Mouse (Mus musculus) lung, postnatal 0 days (tissue): ENCODE results near the gene Iqsec1. TPM values are rescaled to one million over a fixed set of nuclear protein-coding genes. Genes with fewer than 3 reads are reported as not detected.

Experiments
- ATAC-seq: fragments of 200-750 bp; cut with Nextera tagmentation; 2 replicates; pipeline ENCODE4 v1.8.0; 2017; ENCODE audit warnings: moderate library complexity
- DNase-seq: peaks from one replicate; pipeline ENCODE4 v3.0.0-alpha.2; 2016; ENCODE audit warnings: low spot score
- H3K27ac ChIP-seq: fragments of 300-500 bp; sonication (generic); 2 replicates; pipeline ENCODE4 v1.5.1; 2014; ENCODE audit warnings: antibody characterized with exemption, mild to moderate bottlenecking, low read length, mixed read lengths
- H3K27me3 ChIP-seq: fragments of 300-500 bp; sonication (generic); replicated peaks from 2 replicates; pipeline ENCODE4 v1.6.1; 2014; ENCODE audit warnings: low read length, mixed read lengths; ENCODE audit not compliant: insufficient read depth
- H3K36me3 ChIP-seq: fragments of 300-500 bp; sonication (generic); 2 replicates; pipeline ENCODE4 v1.6.1; 2014; ENCODE audit warnings: low read length, mixed read lengths; ENCODE audit not compliant: insufficient read depth
- H3K4me1 ChIP-seq: fragments of 300-500 bp; sonication (generic); 2 replicates; pipeline ENCODE4 v1.6.1; 2014; ENCODE audit warnings: antibody characterized with exemption, low read depth, low read length, mixed read lengths; ENCODE audit not compliant: insufficient read depth
- H3K4me2 ChIP-seq: fragments of 300-500 bp; sonication (generic); replicated peaks from 2 replicates; pipeline ENCODE4 v1.6.1; 2014; ENCODE audit warnings: low read depth, mild to moderate bottlenecking, low read length, moderate library complexity, mixed read lengths
- H3K4me3 ChIP-seq: fragments of 300-500 bp; sonication (generic); 2 replicates; pipeline ENCODE4 v1.5.1; 2014; ENCODE audit warnings: low read depth, low read length
- H3K9ac ChIP-seq: fragments of 300-500 bp; sonication (generic); replicated peaks from 2 replicates; pipeline ENCODE4 v1.6.1; 2014; ENCODE audit warnings: low read depth, mild to moderate bottlenecking
- H3K9me3 ChIP-seq: fragments of 300-500 bp; sonication (generic); 2 replicates; pipeline ENCODE4 v1.6.1; 2016; ENCODE audit warnings: low read length, mixed read lengths
- CTCF ChIP-seq: IDR thresholded peaks from 2 replicates; pipeline ENCODE4 v1.5.1; 2016; ENCODE audit warnings: antibody characterized with exemption, mild to moderate bottlenecking
- EP300 ChIP-seq: IDR thresholded peaks from 2 replicates; pipeline ENCODE4 v1.6.1; 2016; ENCODE audit warnings: antibody characterized with exemption, mild to moderate bottlenecking, control low read depth
- WGBS: fragments of 180-500 bp; shearing (Covaris S2); extraction: QIAGEN DNeasy Blood & Tissue Kit; methylation state at CpG from one replicate; pipeline ENCODE4 v1.1.7; 2014; 5-methylcytosine and 5-hydroxymethylcytosine counted together
- polyA plus RNA-seq: library from polyadenylated mRNA; unstranded; fragments of >200 nt; fragmentation: Nextera tagmentation; extraction: Ambion mirVana; gene quantifications from 2 replicates; pipeline ENCODE4 v1.2.1, GENCODE M21; 2015

The Iqsec1 gene
- polyA plus RNA-seq, 1 experiment from 2014 or later: 18.6 TPM

GRCm38 (mm10) chr6:90715245-90715905 is 273.1 kb downstream of the Iqsec1 start:
- peaks cover 46% of the 10 kb centered on the region for H3K4me1 ChIP-seq
- no peaks in the 10 kb centered on the region for H3K27me3 ChIP-seq
- peak overlapping the region; percentile 88 for H3K27ac ChIP-seq
- no peak for DNase-seq
- H3K9ac ChIP-seq: peak overlapping the region; percentile 75
- 0 out of 2 replicates have a peak, but pooled peaks have one; percentile 0 for ATAC-seq
- H3K4me2 ChIP-seq: peak overlapping the region; percentile 74
- no peaks in the 10 kb centered on the region for H3K9me3 ChIP-seq
- WGBS: 40% methylated on average over 4 of the region's 4 CpGs
- H3K36me3 ChIP-seq: no peaks in the 10 kb centered on the region
- TF ChIP-seq EP300 (no peak), CTCF (no peak)
- peak overlapping the region; percentile 59 for H3K4me3 ChIP-seq

GRCm38 (mm10) chr6:90713650-90714049 is 274.8 kb downstream of the Iqsec1 start:
- Histone ChIP-seq H3K4me3 (no peak overlapping the region), H3K4me1 (peaks cover 48% of the 10 kb centered on the region), H3K36me3 (no peaks in the 10 kb centered on the region), H3K4me2 (no peak overlapping the region), H3K9ac (no peak overlapping the region), H3K27me3 (no peaks in the 10 kb centered on the region), H3K27ac (peak overlapping the region; percentile 39; the same call in 1 of the 2 replicates), H3K9me3 (no peaks in the 10 kb centered on the region)
- whole genome bisulfite sequencing: 24% methylated on average over 3 of the region's 3 CpGs
- ATAC-seq: no peak
- no peak for DNase-seq
- no peak for TF ChIP-seq EP300
- no peak for TF ChIP-seq CTCF

- no peak overlapping the region for H3K9ac ChIP-seq
These were observed 275.7 kb downstream of the Iqsec1 start for GRCm38 (mm10) chr6:90712486-90713480.

GRCm38 (mm10) chr6:90712063-90712462 is 276.4 kb downstream of the Iqsec1 start:
- WGBS: 47% methylated on average over 3 of the region's 3 CpGs
- TF ChIP-seq CTCF: no peak
- no peak for TF ChIP-seq EP300
- H3K9ac ChIP-seq: no peak overlapping the region
- no peak overlapping the region for H3K4me3 ChIP-seq
- no peaks in the 10 kb centered on the region for H3K36me3 ChIP-seq
- no peak overlapping the region for H3K4me2 ChIP-seq
- H3K9me3 ChIP-seq: no peaks in the 10 kb centered on the region
- peak overlapping the region; percentile 38; the same call in 1 of the 2 replicates for H3K27ac ChIP-seq
- DNase-seq (no peak), ATAC-seq (no peak)
- no peaks in the 10 kb centered on the region for H3K27me3 ChIP-seq
- peaks cover 39% of the 10 kb centered on the region for H3K4me1 ChIP-seq

More at GRCm38 (mm10) chr6:90712486-90713480, 275.7 kb downstream of the Iqsec1 start:
- Histone ChIP-seq H3K4me1 (peaks cover 44% of the 10 kb centered on the region), H3K4me3 (no peak overlapping the region), H3K36me3 (no peaks in the 10 kb centered on the region), H3K27ac (peak overlapping the region; percentile 39; the same call in 1 of the 2 replicates), H3K4me2 (no peak overlapping the region; the same call in 1 of the 2 replicates), H3K9me3 (no peaks in the 10 kb centered on the region), H3K27me3 (no peaks in the 10 kb centered on the region)
- DNase-seq (peak; percentile 93), ATAC-seq (peak; percentile 60)
- TF ChIP-seq EP300: peak; percentile 69
- TF ChIP-seq CTCF: no peak
- 37% methylated on average over 8 of the region's 8 CpGs for WGBS

GRCm38 (mm10) chr6:90711476-90712035 is 276.9 kb downstream of the Iqsec1 start:
- DNase-seq: no peak
- no peaks in the 10 kb centered on the region for H3K36me3 ChIP-seq
- H3K27ac ChIP-seq: peak overlapping the region; percentile 38; the same call in 1 of the 2 replicates
- H3K4me3 ChIP-seq: no peak overlapping the region
- no peak overlapping the region; the same call in 1 of the 2 replicates for H3K9ac ChIP-seq
- H3K27me3 ChIP-seq: no peaks in the 10 kb centered on the region
- H3K4me2 ChIP-seq: no peak overlapping the region
- no peaks in the 10 kb centered on the region for H3K9me3 ChIP-seq
- peaks cover 39% of the 10 kb centered on the region for H3K4me1 ChIP-seq
- no peak for TF ChIP-seq CTCF
- TF ChIP-seq EP300: no peak
- ATAC-seq: no peak
- WGBS: 60% methylated on average over 12 of the region's 12 CpGs

- Histone ChIP-seq H3K9me3 (no peaks in the 10 kb centered on the region), H3K4me2 (no peak overlapping the region), H3K9ac (no peak overlapping the region), H3K36me3 (no peaks in the 10 kb centered on the region), H3K4me3 (no peak overlapping the region), H3K27ac (no peak overlapping the region), H3K27me3 (no peaks in the 10 kb centered on the region), H3K4me1 (peaks cover 44% of the 10 kb centered on the region)
- WGBS: 88% methylated on average over 5 of the region's 5 CpGs
- ATAC-seq (no peak), DNase-seq (no peak)
- no peak for TF ChIP-seq EP300
- TF ChIP-seq CTCF: no peak
These were observed 277.7 kb downstream of the Iqsec1 start for GRCm38 (mm10) chr6:90710778-90711177.
